Mouse (Mus musculus) lung, embryonic 14.5 days (tissue): Measurements from ENCODE around the gene Rasgef1b. TPM values are rescaled to one million over a fixed set of nuclear protein-coding genes. Genes with fewer than 3 reads are reported as not detected.

Source experiments
- ATAC-seq: fragments of 200-750 bp; cut with Nextera tagmentation; 2 replicates; pipeline ENCODE4 v1.8.0; 2017; ENCODE audit warnings: mild to moderate bottlenecking, moderate TSS enrichment, moderate library complexity; ENCODE audit not compliant: insufficient read depth
- DNase-seq: peaks from one replicate; pipeline ENCODE4 v3.0.0-alpha.2; 2015
- H3K27ac ChIP-seq: fragments of 300-500 bp; sonication (generic); 2 replicates; pipeline ENCODE4 v1.5.1; 2014; ENCODE audit warnings: low read depth, mild to moderate bottlenecking, moderate library complexity
- H3K27me3 ChIP-seq: fragments of 300-500 bp; sonication (generic); 2 replicates; pipeline ENCODE4 v1.6.1; 2014; ENCODE audit warnings: low read length, control low read depth; ENCODE audit not compliant: insufficient read depth
- H3K36me3 ChIP-seq: fragments of 300-500 bp; sonication (generic); 2 replicates; pipeline ENCODE4 v1.6.1; 2014; ENCODE audit warnings: control low read depth; ENCODE audit not compliant: insufficient read depth
- H3K4me1 ChIP-seq: fragments of 300-500 bp; sonication (generic); 2 replicates; pipeline ENCODE4 v1.6.1; 2014; ENCODE audit warnings: antibody characterized with exemption, control low read depth; ENCODE audit not compliant: insufficient read depth
- H3K4me2 ChIP-seq: fragments of 300-500 bp; sonication (generic); 2 replicates; pipeline ENCODE4 v1.6.1; 2014; ENCODE audit warnings: mild to moderate bottlenecking
- H3K4me3 ChIP-seq: fragments of 300-500 bp; sonication (generic); 2 replicates; pipeline ENCODE4 v1.5.1; 2014; ENCODE audit warnings: low read depth, low read length
- H3K9ac ChIP-seq: fragments of 300-500 bp; sonication (generic); 2 replicates; pipeline ENCODE4 v1.6.1; 2014
- H3K9me3 ChIP-seq: fragments of 300-500 bp; sonication (generic); 2 replicates; pipeline ENCODE4 v1.6.1; 2016; ENCODE audit warnings: low read depth, low read length, control low read depth
- CTCF ChIP-seq: IDR thresholded peaks from 2 replicates; pipeline ENCODE4 v1.5.1; 2016; ENCODE audit warnings: antibody characterized with exemption, low read depth
- WGBS: fragments of 180-500 bp; shearing (Covaris S2); extraction: QIAGEN DNeasy Blood & Tissue Kit; methylation state at CpG from one replicate; pipeline ENCODE4 v1.1.7; 2014; 5-methylcytosine and 5-hydroxymethylcytosine counted together
- polyA plus RNA-seq: library from polyadenylated mRNA; unstranded; fragments of >200 nt; fragmentation: Nextera tagmentation; extraction: Ambion mirVana; gene quantifications from 2 replicates; pipeline ENCODE4 v1.2.1, GENCODE M21; 2014

Rasgef1b gene
- polyA plus RNA-seq, 1 experiment from 2014 or later: 15.9 TPM

GRCm38 (mm10) chr5:99325301-99325700, 403.6 kb downstream of the Rasgef1b start:
- no peak overlapping the region for H3K4me2 ChIP-seq
- H3K27ac ChIP-seq: no peak overlapping the region
- H3K9me3 ChIP-seq: no peaks in the 10 kb centered on the region
- TF ChIP-seq CTCF: no peak
- no peaks in the 10 kb centered on the region for H3K36me3 ChIP-seq
- H3K9ac ChIP-seq: no peak overlapping the region
- ATAC-seq (no peak), DNase-seq (no peak)
- no peak overlapping the region for H3K4me3 ChIP-seq
- H3K4me1 ChIP-seq: 0 out of 2 replicates have a peak, but pooled peaks cover 2% of the 10 kb centered on the region
- H3K27me3 ChIP-seq: no peaks in the 10 kb centered on the region

- Histone ChIP-seq H3K27me3 (no peaks in the 10 kb centered on the region), H3K4me2 (no peak overlapping the region), H3K4me3 (no peak overlapping the region), H3K9ac (no peak overlapping the region), H3K27ac (no peak overlapping the region), H3K4me1 (no peaks in the 10 kb centered on the region), H3K9me3 (no peaks in the 10 kb centered on the region), H3K36me3 (no peaks in the 10 kb centered on the region)
- no peak for TF ChIP-seq CTCF
- DNase-seq (no peak), ATAC-seq (no peak)
- 62% methylated on average over 4 of the region's 4 CpGs for WGBS
Measured at GRCm38 (mm10) chr5:99320783-99321182, 408.1 kb downstream of the Rasgef1b start.

GRCm38 (mm10) chr5:99297939-99298338, 430.9 kb downstream of the Rasgef1b start:
- Histone ChIP-seq H3K9me3 (no peaks in the 10 kb centered on the region), H3K4me2 (no peak overlapping the region), H3K27me3 (no peaks in the 10 kb centered on the region), H3K36me3 (no peaks in the 10 kb centered on the region), H3K4me3 (no peak overlapping the region), H3K27ac (no peak overlapping the region), H3K9ac (no peak overlapping the region), H3K4me1 (0 out of 2 replicates have a peak, but pooled peaks cover 3% of the 10 kb centered on the region)
- ATAC-seq (peak; percentile 49; the same call in 1 of the 2 replicates), DNase-seq (peak; percentile 18)
- 60% methylated on average over 4 of the region's 4 CpGs for WGBS
- TF ChIP-seq CTCF: no peak

- Histone ChIP-seq H3K9me3 (no peaks in the 10 kb centered on the region), H3K9ac (no peak overlapping the region), H3K36me3 (no peaks in the 10 kb centered on the region), H3K4me1 (peaks cover 3% of the 10 kb centered on the region; the same call in 1 of the 2 replicates), H3K4me2 (no peak overlapping the region), H3K27me3 (no peaks in the 10 kb centered on the region), H3K27ac (no peak overlapping the region), H3K4me3 (no peak overlapping the region)
- DNase-seq (no peak), ATAC-seq (no peak)
- 78% methylated on average over 2 of the region's 2 CpGs for WGBS
- TF ChIP-seq CTCF: no peak
Measured at GRCm38 (mm10) chr5:99296348-99296747, 432.5 kb downstream of the Rasgef1b start.

GRCm38 (mm10) chr5:99292287-99292851, 436.5 kb downstream of the Rasgef1b start:
- WGBS: 75% methylated on average over 10 of the region's 10 CpGs
- peak; percentile 41 for DNase-seq
- Histone ChIP-seq H3K36me3 (no peaks in the 10 kb centered on the region), H3K4me2 (no peak overlapping the region), H3K4me3 (no peak overlapping the region), H3K9ac (no peak overlapping the region), H3K27ac (no peak overlapping the region), H3K9me3 (no peaks in the 10 kb centered on the region), H3K27me3 (no peaks in the 10 kb centered on the region), H3K4me1 (no peaks in the 10 kb centered on the region; the same call in 1 of the 2 replicates)
- no peak for ATAC-seq
- no peak for TF ChIP-seq CTCF

- Histone ChIP-seq H3K9me3 (no peaks in the 10 kb centered on the region), H3K4me2 (no peak overlapping the region), H3K4me1 (no peaks in the 10 kb centered on the region; the same call in 1 of the 2 replicates), H3K36me3 (no peaks in the 10 kb centered on the region), H3K27ac (no peak overlapping the region), H3K9ac (no peak overlapping the region), H3K27me3 (no peaks in the 10 kb centered on the region), H3K4me3 (no peak overlapping the region)
- ATAC-seq: no peak
- WGBS: 69% methylated on average over 12 of the region's 12 CpGs
- no peak for TF ChIP-seq CTCF
- no peak for DNase-seq
Measured at GRCm38 (mm10) chr5:99291084-99291830, 437.6 kb downstream of the Rasgef1b start.

- ATAC-seq: no peak
- Histone ChIP-seq H3K9ac (no peak overlapping the region), H3K4me2 (no peak overlapping the region), H3K27me3 (no peaks in the 10 kb centered on the region), H3K4me1 (no peaks in the 10 kb centered on the region; the same call in 1 of the 2 replicates), H3K27ac (no peak overlapping the region), H3K4me3 (no peak overlapping the region), H3K9me3 (no peaks in the 10 kb centered on the region), H3K36me3 (no peaks in the 10 kb centered on the region)
- 81% methylated on average over 4 of the region's 4 CpGs for WGBS
- DNase-seq: no peak
- no peak for TF ChIP-seq CTCF
Measured at GRCm38 (mm10) chr5:99288262-99288661, 440.6 kb downstream of the Rasgef1b start.
